ENCODE assay signal across 18 mouse cellular contexts in the genomic region with DNA sequence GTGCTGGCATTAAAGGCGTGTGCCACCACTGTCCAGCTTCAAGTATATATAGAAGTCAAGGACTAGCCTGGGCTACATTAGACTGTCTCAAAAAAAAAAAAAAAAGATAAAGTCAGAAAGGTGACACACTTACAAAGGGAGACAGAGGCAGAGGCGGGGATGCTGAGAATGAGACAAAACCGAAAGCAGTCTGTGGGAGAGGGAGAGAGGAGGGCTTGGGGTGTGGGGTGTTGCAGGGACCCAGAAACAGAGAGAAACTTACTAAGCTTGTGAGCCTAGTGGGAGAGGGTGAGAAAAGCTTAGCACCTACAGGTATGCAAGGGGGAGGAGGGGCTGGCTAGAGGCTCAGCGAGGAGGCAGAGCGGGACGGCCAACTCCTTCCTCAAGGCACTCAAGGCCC. TPM values are rescaled to one million over a fixed set of nuclear protein-coding genes. Genes with fewer than 3 reads are reported as not detected.
"Had no signal": no experiment of that assay in that cellular context is flagged by ENCODE, and none has a peak within 500 bp of the region (broad histone marks: within the 10 kb centered on the region; RNA-seq: fewer than 3 reads in every experiment).

No protein-coding gene starts in this region.

- H3K9me3 ChIP-seq: limb, embryonic 12.5 days; lung, embryonic 15.5 days; midbrain, embryonic 13.5 days; neural tube, embryonic 15.5 days had no signal

- H3K27me3 ChIP-seq: limb, embryonic 12.5 days; lung, embryonic 15.5 days; midbrain, embryonic 13.5 days; neural tube, embryonic 15.5 days had no signal

- H3K9ac ChIP-seq: limb, embryonic 12.5 days; liver, postnatal 0 days; lung, embryonic 15.5 days; midbrain, embryonic 13.5 days; neural tube, embryonic 15.5 days had no signal

- ATAC-seq: intestine, postnatal 0 days; midbrain, embryonic 13.5 days had no signal

- DNase-seq: kidney, adult 8-10 months; kidney, postnatal 36 days; right cerebral cortex, adult 18-20 months; right cerebral cortex, postnatal 25 days; thymus, adult 18-20 months; thymus, postnatal 36 days had no signal

- H3K27ac ChIP-seq: kidney, postnatal 0 days; limb, embryonic 12.5 days; lung, embryonic 15.5 days; midbrain, embryonic 13.5 days; neural tube, embryonic 15.5 days had no signal

- H3K4me1 ChIP-seq: limb, embryonic 12.5 days; lung, embryonic 15.5 days had no signal

- H3K4me3 ChIP-seq: limb, embryonic 12.5 days; lung, embryonic 15.5 days; midbrain, embryonic 13.5 days; neural tube, embryonic 15.5 days had no signal

- H3K36me3 ChIP-seq: limb, embryonic 12.5 days; lung, embryonic 15.5 days; midbrain, embryonic 13.5 days; neural tube, embryonic 15.5 days had no signal

RNA-seq across cellular contexts. Expression of a gene that starts 11.5 kb away (rescaled TPM):
- total RNA-seq: midbrain, postnatal 0 days had no signal

RNA-seq across cellular contexts. Expression of a gene that starts 56.9 kb away (rescaled TPM):
- total RNA-seq: layer of hippocampus, adult 18-20 months; left cerebral cortex, postnatal 36 days; midbrain, postnatal 0 days had no signal
- polyA plus RNA-seq: limb, embryonic 12.5 days; lung, embryonic 15.5 days; midbrain, embryonic 13.5 days; neural tube, embryonic 11.5 days; stomach, embryonic 14.5 days had no signal
